Mouse (Mus musculus) liver, postnatal 0 days (tissue): ENCODE data around the gene Colq. TPM values are rescaled to one million over a fixed set of nuclear protein-coding genes. Genes with fewer than 3 reads are reported as not detected.
A peak's percentile ranks its signal among the peaks of the same experiment; 100 is the strongest.

Source experiments
- ATAC-seq: fragments of 200-750 bp; cut with Nextera tagmentation; 2 replicates; pipeline ENCODE4 v1.8.0; 2017; ENCODE audit warnings: mild to moderate bottlenecking, moderate library complexity
- DNase-seq: peaks from one replicate; pipeline ENCODE4 v3.0.0-alpha.2; 2016
- H3K27ac ChIP-seq: fragments of 300-500 bp; sonication (generic); 2 replicates; pipeline ENCODE4 v1.5.1; 2014; ENCODE audit warnings: antibody characterized with exemption, moderate library complexity, mild to moderate bottlenecking, low read depth
- H3K27me3 ChIP-seq: fragments of 300-500 bp; sonication (generic); 2 replicates; pipeline ENCODE4 v1.6.1; 2014; ENCODE audit warnings: low read length, control low read depth, mixed read lengths; ENCODE audit not compliant: insufficient read depth
- H3K36me3 ChIP-seq: fragments of 300-500 bp; sonication (generic); replicated peaks from 2 replicates; pipeline ENCODE4 v1.6.1; 2014; ENCODE audit warnings: mild to moderate bottlenecking, control low read depth, low read length, moderate library complexity, mixed read lengths; ENCODE audit not compliant: insufficient read depth
- H3K4me1 ChIP-seq: fragments of 300-500 bp; sonication (generic); 2 replicates; pipeline ENCODE4 v1.6.1; 2014; ENCODE audit warnings: antibody characterized with exemption, mild to moderate bottlenecking, control low read depth; ENCODE audit not compliant: insufficient read depth
- H3K4me2 ChIP-seq: fragments of 300-500 bp; sonication (generic); 2 replicates; pipeline ENCODE4 v1.6.1; 2014; ENCODE audit warnings: low read depth, mild to moderate bottlenecking, low read length, moderate library complexity, mixed read lengths
- H3K4me3 ChIP-seq: fragments of 300-500 bp; sonication (generic); 2 replicates; pipeline ENCODE4 v1.5.1; 2014; ENCODE audit warnings: low read depth, low read length
- H3K9ac ChIP-seq: fragments of 300-500 bp; sonication (generic); replicated peaks from 2 replicates; pipeline ENCODE4 v1.6.1; 2014; ENCODE audit warnings: mild to moderate bottlenecking, moderate library complexity
- H3K9me3 ChIP-seq: fragments of 300-500 bp; sonication (generic); 2 replicates; pipeline ENCODE4 v1.6.1; 2016; ENCODE audit warnings: mild to moderate bottlenecking, control low read depth, low read length, mixed read lengths
- CTCF ChIP-seq: sonication (generic); IDR thresholded peaks from 2 replicates; pipeline ENCODE4 v1.5.1; 2016; ENCODE audit warnings: antibody characterized with exemption, low read depth
- EP300 ChIP-seq: IDR thresholded peaks from 2 replicates; pipeline ENCODE4 v1.6.1; 2016; ENCODE audit warnings: antibody characterized with exemption, low read depth, mild to moderate bottlenecking
- WGBS: fragments of 180-500 bp; shearing (Covaris S2); extraction: QIAGEN DNeasy Blood & Tissue Kit; methylation state at CpG from one replicate; pipeline ENCODE4 v1.1.7; 2014; ENCODE audit not compliant: insufficient replicate concordance; 5-methylcytosine and 5-hydroxymethylcytosine counted together
- polyA plus RNA-seq: library from polyadenylated mRNA; unstranded; fragments of >200 nt; fragmentation: Nextera tagmentation; extraction: Ambion mirVana; gene quantifications from 2 replicates; pipeline ENCODE4 v1.2.1, GENCODE M21; 2015

The Colq gene
- polyA plus RNA-seq, 1 experiment from 2014 or later = 0.29 TPM

DNA sequence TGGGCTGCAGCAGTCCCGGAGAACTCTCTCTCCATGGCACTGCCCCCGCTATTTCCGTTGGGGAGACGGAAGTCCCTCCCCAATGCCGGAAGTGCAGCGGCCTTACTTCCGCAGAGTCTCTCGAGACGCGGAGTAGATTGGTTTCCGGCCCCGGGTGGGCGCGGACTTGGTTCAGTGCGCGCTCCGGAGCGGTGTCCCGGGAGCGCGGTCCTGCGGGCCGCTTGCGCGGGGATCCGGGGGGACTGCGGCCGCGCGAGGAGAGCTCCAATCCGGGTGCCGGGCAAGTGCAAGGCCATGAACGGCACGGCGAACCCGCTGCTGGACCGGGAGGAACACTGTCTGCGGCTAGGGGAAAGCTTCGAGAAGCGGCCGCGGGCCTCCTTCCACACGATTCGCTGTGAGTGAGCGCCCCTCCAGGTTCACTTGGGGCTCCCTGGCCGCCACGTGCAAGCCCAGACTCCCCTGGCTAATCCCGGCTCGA lies 96.1 kb downstream of the Colq start, which contains the start of gene Mettl6:
Gene Mettl6, minus strand, starts transcription at position 66 of the 481 bp plus-strand sequence.
- DNase-seq = peak; percentile 94
- no peaks in the 10 kb centered on the region for H3K27me3 ChIP-seq
- H3K4me3 ChIP-seq = peak within 1 kb of the TSS; percentile 84
- peaks cover 31% of the 10 kb centered on the region for H3K36me3 ChIP-seq
- H3K4me2 ChIP-seq = peak within 1 kb of the TSS; percentile 78
- TF ChIP-seq CTCF (peak; percentile 2; the same call in 1 of the 2 replicates), EP300 (no peak)
- H3K27ac ChIP-seq = peak within 1 kb of the TSS; percentile 90
- WGBS = 4% methylated on average over 41 of the region's 49 CpGs
- peak within 1 kb of the TSS; percentile 90 for H3K9ac ChIP-seq
- H3K4me1 ChIP-seq = peaks cover 28% of the 10 kb centered on the region
- no peaks in the 10 kb centered on the region for H3K9me3 ChIP-seq
- ATAC-seq = peak; percentile 89

DNA sequence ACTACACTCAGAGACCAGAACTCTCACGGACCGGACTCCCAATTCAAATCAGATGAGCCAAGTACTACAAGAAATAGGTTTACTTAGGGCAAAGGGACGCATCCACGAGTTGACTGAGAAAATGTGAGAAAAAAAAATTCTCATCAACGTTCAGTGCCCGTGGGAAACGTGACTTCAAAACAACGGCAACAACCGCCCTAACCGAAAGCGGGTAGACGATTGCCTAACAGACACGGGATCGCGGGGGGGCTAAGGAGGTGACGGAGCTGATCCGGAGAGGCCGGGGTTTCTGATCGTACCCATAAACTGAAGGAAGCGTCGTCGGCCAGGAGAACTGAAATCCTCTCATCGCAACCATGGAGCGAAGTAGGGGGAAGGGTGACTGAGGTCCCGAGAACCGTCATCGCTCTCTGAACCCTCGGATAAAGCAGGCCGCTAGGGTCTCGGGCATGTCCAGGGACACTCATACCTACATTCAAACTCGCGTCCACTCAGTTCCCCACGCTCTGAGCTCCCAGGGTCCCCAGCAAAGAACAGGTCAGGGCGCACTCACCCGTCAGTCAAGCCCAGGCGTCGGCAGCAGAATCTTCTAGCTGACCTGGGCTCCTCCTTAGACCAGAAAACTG lies 96.7 kb downstream of the Colq start, which contains the start of gene Eaf1:
Gene Eaf1, plus strand, starts transcription at position 51 of the 626 bp plus-strand sequence.
- peak within 1 kb of the TSS; percentile 90 for H3K9ac ChIP-seq
- no peak for TF ChIP-seq CTCF
- TF ChIP-seq EP300 = no peak
- H3K36me3 ChIP-seq = peaks cover 31% of the 10 kb centered on the region
- H3K27me3 ChIP-seq = no peaks in the 10 kb centered on the region
- H3K4me2 ChIP-seq = peak within 1 kb of the TSS; percentile 78
- peak within 1 kb of the TSS; percentile 84 for H3K4me3 ChIP-seq
- H3K9me3 ChIP-seq = no peaks in the 10 kb centered on the region
- WGBS = under 1% methylated on average over 37 of the region's 37 CpGs
- H3K4me1 ChIP-seq = peaks cover 28% of the 10 kb centered on the region
- peak within 1 kb of the TSS; percentile 90 for H3K27ac ChIP-seq
- DNase-seq (peak; percentile 78), ATAC-seq (peak; percentile 57)

DNA sequence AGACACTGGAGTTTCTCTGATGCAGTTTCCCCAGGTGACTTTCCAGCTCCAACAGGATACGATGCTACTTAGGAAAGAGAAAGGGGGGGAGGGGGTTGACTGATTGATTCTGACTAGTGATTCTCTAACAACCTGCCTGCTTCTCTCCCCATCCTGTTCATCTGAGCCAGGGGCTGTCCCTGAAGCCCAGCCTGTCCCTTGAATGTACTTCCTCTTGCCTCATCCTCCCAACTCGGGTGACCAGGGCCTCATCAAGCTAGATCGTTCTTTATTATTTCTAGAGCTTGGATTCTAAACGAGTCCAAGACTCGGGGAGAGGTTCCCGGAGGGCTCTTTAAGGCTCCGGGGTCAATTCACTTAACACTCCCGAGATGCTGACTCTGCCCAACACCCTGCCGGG lies 97.2 kb downstream of the Colq start:
- ATAC-seq (no peak), DNase-seq (peak; percentile 24)
- H3K4me2 ChIP-seq = peak overlapping the region; percentile 78
- H3K9ac ChIP-seq = peak overlapping the region; percentile 90
- peaks cover 28% of the 10 kb centered on the region for H3K4me1 ChIP-seq
- H3K27ac ChIP-seq = peak overlapping the region; percentile 90
- peak overlapping the region; percentile 84 for H3K4me3 ChIP-seq
- WGBS = 21% methylated on average over 9 of the region's 9 CpGs
- H3K36me3 ChIP-seq = peaks cover 33% of the 10 kb centered on the region
- no peaks in the 10 kb centered on the region for H3K9me3 ChIP-seq
- no peak for TF ChIP-seq CTCF
- TF ChIP-seq EP300 = no peak
- no peaks in the 10 kb centered on the region for H3K27me3 ChIP-seq

DNA sequence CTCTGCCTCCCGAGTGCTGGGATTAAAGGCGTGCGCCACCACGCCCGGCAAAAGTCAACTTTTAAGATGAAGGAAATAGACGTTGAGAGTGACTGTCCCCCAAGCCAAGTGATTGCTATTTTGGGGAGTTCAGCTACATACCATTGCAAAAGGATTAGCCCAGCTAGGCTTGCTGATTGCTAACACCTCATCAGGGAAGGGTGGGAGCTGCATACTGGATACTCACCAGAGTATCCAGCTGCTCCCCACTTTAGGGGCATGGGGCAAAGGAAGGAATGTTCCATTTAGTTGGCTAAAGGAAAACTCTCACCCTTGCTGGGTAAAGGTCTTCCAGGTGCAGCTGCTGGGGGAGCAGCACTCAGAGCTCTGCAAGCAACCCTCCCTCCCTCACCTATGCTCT lies 103.1 kb downstream of the Colq start:
- no peak for ATAC-seq
- WGBS = 90% methylated on average over 6 of the region's 6 CpGs
- no peak for TF ChIP-seq EP300
- TF ChIP-seq CTCF = no peak

DNA sequence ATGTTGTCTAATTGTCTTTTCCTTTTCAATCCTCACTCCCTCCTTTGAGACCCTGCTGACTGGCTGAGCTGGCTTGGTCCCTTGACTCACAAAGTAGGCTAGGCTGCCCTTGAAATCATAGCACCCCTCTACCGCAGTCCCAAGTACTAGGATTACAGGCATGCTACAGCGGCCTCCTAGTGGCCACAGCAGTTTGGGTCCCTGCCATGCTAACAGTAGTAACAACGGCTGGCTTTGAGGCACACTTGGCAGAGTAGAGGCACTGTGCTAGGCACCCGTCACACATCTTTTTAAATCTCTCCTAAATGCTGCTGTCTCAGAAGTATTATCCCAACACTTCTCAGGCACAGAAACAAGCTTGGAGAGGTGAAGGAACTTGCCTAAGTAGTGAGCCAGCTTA lies 104.7 kb downstream of the Colq start:
- WGBS = 79% methylated on average over 4 of the region's 4 CpGs
- no peaks in the 10 kb centered on the region for H3K27me3 ChIP-seq
- DNase-seq (no peak), ATAC-seq (no peak)
- H3K4me1 ChIP-seq = no peaks in the 10 kb centered on the region
- TF ChIP-seq CTCF = peak; percentile 29
- no peak for TF ChIP-seq EP300
- H3K9me3 ChIP-seq = no peaks in the 10 kb centered on the region
- H3K4me2 ChIP-seq = no peak overlapping the region
- H3K9ac ChIP-seq = no peak overlapping the region
- no peak overlapping the region for H3K4me3 ChIP-seq
- H3K27ac ChIP-seq = no peak overlapping the region
- H3K36me3 ChIP-seq = peaks cover 87% of the 10 kb centered on the region

More for the DNA sequence above, 103.1 kb downstream of the Colq start:
- H3K9ac ChIP-seq = no peak overlapping the region
- no peak overlapping the region for H3K4me2 ChIP-seq
- no peaks in the 10 kb centered on the region for H3K27me3 ChIP-seq
- H3K4me3 ChIP-seq = no peak overlapping the region
- H3K9me3 ChIP-seq = no peaks in the 10 kb centered on the region
- peaks cover 7% of the 10 kb centered on the region; the same call in 1 of the 2 replicates for H3K4me1 ChIP-seq
- no peak overlapping the region for H3K27ac ChIP-seq
- peaks cover 75% of the 10 kb centered on the region for H3K36me3 ChIP-seq
- no peak for DNase-seq

DNA sequence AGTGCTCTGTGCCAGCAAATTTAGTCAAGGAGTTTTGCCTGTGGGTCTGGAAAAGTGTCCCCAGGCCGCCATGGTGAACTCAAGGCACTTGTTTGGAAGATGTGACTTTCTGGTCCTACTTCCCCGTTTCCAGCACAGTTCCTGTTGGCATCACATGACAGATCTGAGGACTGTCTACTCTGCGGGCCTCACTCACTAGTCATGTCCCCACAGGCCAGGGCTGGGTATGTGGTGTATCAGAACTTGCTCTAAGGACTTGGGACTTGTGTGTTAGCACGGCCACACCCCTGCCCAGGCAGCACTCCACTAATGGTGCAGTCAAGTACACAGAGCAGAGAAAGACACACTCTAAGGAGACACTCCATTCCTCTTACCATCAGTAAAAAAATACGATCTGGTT lies 108.7 kb downstream of the Colq start:
- H3K4me1 ChIP-seq = no peaks in the 10 kb centered on the region
- H3K4me2 ChIP-seq = no peak overlapping the region
- ATAC-seq = no peak
- H3K9me3 ChIP-seq = no peaks in the 10 kb centered on the region
- 63% methylated on average over 5 of the region's 5 CpGs for WGBS
- no peak for TF ChIP-seq CTCF
- TF ChIP-seq EP300 = no peak
- no peak overlapping the region for H3K4me3 ChIP-seq
- DNase-seq = no peak
- H3K9ac ChIP-seq = no peak overlapping the region
- H3K36me3 ChIP-seq = peaks cover 86% of the 10 kb centered on the region
- no peaks in the 10 kb centered on the region for H3K27me3 ChIP-seq
- no peak overlapping the region for H3K27ac ChIP-seq
